ENCODE assay signal across 8 mouse cellular contexts in the genomic region with DNA sequence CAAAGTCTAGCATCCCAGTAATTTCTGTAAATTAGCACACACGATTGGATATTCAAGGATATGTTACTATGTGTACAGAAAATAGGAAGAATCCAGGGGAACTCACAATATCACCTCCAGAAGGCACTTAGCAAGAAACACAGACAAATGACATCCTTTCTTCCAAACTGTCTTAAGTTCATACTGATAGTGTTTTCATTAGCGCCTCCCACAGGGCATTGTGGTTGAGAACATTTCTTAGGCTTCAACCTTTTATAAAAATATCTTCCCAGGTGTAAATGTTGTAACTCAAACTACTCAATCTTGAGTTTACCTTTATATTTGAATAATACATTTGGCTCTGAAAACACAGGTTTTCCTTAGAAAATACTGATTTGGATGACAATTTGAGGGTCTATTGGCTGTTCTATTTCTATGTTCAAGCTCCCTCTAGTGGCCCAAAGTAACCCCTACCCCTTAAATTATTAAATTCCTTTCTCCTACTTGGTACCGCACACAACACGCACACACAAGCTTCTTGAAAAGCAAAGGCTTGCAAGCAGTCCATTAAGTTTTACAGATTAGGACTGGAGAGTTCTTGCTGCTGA. TPM values are rescaled to one million over a fixed set of nuclear protein-coding genes. Genes with fewer than 3 reads are reported as not detected.
DNase-seq lines count a peak whose midpoint lies in the region; TF ChIP-seq lines count a peak whose summit lies in the region.

No protein-coding gene starts in this region.

- peak; percentile 28 for DNase-seq in adrenal gland, postnatal 10 days
- DNase-seq in adrenal gland, postnatal 4 days (ENCODE audit: low spot score in 2 of 2), result no peak
- peak in 1 of 2 experiments; percentile 25 for DNase-seq in layer of hippocampus, adult 2 months (ENCODE audit: low spot score in 2 of 2)
- DNase-seq in layer of hippocampus, adult 9-11 months, result no peak
- DNase-seq in ZHBTc4 (ENCODE audit: low read depth, low spot score), result peak; percentile 55
- DNase-seq in kidney, postnatal 14 days, result peak; percentile 35
- peak; percentile 64 for DNase-seq in retina, postnatal 1 day
- DNase-seq in urinary bladder, postnatal 36 days (ENCODE audit: low spot score in 2 of 2), result no peak

- TF ChIP-seq CTCF in layer of hippocampus, adult 2 months (conservative IDR thresholded peaks at IDR 0.05), result peak; percentile 85

- no peak overlapping the region for H3K27ac ChIP-seq in layer of hippocampus, adult 2 months

- no peak overlapping the region for H3K4me3 ChIP-seq in layer of hippocampus, adult 2 months

RNA-seq across cellular contexts. Expression of gene Rc3h1, which starts 27.8 kb away (rescaled TPM):
- total RNA-seq in adrenal gland, postnatal 10 days (2021), result 10 to 100 TPM; 38.5 to 45.3 TPM
- 10 to 100 TPM; 46.0 to 47.7 TPM for total RNA-seq in adrenal gland, postnatal 4 days (2021)
- total RNA-seq in layer of hippocampus, adult 2 months (2021), result 10 to 100 TPM; 39.1 to 41.4 TPM

RNA-seq across cellular contexts. Expression of gene Serpinc1, which starts 44.4 kb away (rescaled TPM):
- 100 to 1,000 TPM; 292 to 761 TPM for total RNA-seq in adrenal gland, postnatal 10 days (2021)
- 100 to 1,000 TPM in 1 of 2 experiments, 10 to 100 TPM in 1; 10.2 to 294 TPM for total RNA-seq in adrenal gland, postnatal 4 days (2021)
- total RNA-seq in layer of hippocampus, adult 2 months (2021), result under 1 TPM; 0.44 to 0.49 TPM

Comparison
In these comparisons a context has a peak if more than half of its experiments do, and no peak if none do; other contexts are left out.
1. DNase-seq: peak in adrenal gland, postnatal 10 days (single experiment), ZHBTc4 (single experiment), kidney, postnatal 14 days (single experiment) and retina, postnatal 1 day (single experiment); none in adrenal gland, postnatal 4 days (0 of 2), layer of hippocampus, adult 9-11 months (single experiment) and urinary bladder, postnatal 36 days (0 of 2).
2. RNA of gene Serpinc1, which starts 44.4 kb away (total RNA-seq): 292 to 761 TPM in adrenal gland, postnatal 10 days and 10.2 to 294 TPM in adrenal gland, postnatal 4 days; 0.44 to 0.49 TPM in layer of hippocampus, adult 2 months; every median in the first group is over 4 times any median in the second.